Mouse (Mus musculus) MN1 (cell line): ENCODE results near the gene 2810004N23Rik.

Experiments used
- DNase-seq: peaks from one replicate; pipeline ENCODE4 v3.0.0-alpha.2; 2016; ENCODE audit warnings: low spot score

Gene 2810004N23Rik

GRCm38 (mm10) chr8:124862321-124863162 lies at the start of gene 2810004N23Rik, which contains the start of gene Gnpat:
Gene 2810004N23Rik, minus strand, starts transcription at chr8:124863120.
Gene Gnpat, plus strand, starts transcription at chr8:124863033.
- peak; percentile 97 for DNase-seq

DNA sequence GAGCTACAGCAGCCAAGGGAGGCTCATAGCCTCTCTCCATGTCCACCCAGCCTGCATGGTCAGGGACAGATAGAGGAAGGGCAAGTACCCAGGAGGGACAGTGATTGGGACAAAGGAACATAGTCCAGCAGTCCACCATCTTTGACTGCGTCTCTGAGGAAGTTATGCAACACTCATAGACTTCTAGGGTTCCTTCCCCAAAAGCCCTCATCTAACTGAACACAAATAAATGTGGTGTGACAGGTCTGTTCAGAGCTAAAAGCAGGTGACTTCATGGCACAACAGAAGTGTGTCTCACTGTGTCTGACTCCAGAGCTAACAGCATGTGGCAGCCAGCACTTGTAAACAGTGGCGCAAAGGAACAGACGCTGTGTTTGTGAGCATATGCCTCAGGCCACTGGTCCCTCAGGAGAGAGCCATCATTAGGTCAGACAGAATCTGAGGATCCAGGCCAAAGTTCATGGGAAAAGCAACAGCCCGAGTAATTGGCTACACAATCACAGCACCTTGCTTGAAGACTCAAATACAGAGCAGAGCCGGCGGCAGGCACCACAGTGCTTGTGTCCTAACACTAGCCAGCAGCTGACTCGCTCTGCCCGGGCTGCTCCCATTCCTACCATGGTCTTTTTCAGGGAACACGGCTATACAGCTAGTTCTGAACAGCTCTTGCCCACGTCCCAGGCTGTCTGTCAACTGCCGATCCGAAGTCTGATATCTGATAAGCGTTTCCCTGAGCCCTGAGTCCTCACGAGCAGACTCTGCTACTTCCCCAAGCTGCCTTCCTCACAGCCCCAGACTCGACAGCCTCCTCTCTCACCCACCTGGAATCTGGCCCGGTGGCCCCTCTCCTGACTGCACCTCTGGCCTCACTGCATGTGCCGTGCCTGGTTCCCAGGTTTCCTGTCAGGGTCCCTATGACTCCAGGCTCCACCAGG lies 49.3 kb upstream of the 2810004N23Rik start:
- DNase-seq: no peak

DNA sequence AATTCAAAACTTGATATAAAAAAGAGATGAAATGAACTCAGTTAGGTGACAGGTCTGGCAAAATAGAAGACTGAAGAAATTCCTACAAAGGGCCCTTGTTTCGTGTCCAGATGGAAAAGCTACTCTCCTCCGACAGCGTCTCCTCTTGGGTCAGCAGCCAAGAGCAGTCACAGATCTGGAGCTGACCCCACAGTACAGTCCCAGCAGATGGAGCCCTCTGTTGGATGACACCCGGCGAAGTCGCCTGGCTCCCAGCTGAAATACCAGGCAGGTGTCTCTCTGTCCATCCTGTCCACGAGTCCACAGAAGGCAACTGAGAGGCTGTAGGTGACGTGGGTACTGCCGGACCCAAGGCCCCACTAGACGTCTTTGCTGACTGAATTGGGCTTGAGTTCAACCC lies 47.4 kb upstream of the 2810004N23Rik start:
- DNase-seq: no peak

- DNase-seq: no peak
These were observed 47.0 kb upstream of the 2810004N23Rik start for GRCm38 (mm10) chr8:124909936-124910335.

- no peak for DNase-seq
These were observed 42.6 kb upstream of the 2810004N23Rik start for GRCm38 (mm10) chr8:124905482-124905881.

DNA sequence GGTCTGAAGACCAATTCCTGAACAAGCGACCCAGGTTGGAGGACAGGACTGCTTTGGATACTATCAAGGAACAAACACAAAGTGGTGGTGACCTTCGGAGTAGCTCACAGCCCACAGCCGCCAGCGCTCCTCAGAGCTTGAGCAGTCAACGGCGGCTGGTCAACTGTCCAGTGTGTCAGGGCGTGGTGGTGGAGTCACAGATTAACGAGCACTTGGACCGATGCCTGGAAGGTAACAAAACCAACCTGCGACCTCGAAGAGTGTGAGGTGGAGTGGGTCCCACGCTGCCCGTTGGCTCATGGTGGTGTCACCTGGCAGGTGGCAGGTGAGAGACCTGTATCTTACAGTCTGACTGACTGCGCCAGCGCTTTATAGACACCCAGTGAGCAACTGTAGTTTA lies 40.3 kb upstream of the 2810004N23Rik start:
- DNase-seq: no peak

DNA sequence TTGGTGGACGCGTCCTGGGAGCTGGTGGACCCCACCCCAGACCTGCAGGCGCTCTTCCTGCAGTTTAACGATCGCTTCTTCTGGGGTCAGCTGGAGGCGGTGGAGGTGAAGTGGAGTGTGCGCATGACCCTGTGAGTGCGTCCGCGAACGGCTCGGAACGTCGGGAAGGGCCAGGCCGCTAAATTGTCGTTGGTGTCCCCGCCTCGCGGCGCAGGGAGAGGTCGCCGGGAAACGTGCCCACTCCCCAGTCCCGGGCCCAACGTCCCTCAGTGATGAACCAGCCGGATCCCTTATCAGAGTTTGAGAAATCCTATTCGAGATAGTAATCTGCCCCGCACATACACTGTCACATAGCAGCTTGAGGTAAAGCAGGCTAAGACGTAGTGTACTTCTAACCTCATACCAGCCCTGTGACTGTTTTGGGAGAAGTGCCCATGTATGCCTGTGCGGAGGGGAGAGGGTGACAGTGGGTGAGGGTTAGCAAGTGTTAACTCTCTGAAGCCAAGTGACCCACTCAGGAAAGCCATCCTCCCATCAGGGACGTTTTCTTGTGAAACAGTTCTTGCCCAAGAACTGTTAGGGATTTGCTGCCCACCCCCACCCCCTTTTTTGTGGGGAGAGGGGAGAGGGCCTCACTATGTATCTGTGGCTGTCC lies 35.5 kb upstream of the 2810004N23Rik start:
- peak; percentile 58 for DNase-seq

DNA sequence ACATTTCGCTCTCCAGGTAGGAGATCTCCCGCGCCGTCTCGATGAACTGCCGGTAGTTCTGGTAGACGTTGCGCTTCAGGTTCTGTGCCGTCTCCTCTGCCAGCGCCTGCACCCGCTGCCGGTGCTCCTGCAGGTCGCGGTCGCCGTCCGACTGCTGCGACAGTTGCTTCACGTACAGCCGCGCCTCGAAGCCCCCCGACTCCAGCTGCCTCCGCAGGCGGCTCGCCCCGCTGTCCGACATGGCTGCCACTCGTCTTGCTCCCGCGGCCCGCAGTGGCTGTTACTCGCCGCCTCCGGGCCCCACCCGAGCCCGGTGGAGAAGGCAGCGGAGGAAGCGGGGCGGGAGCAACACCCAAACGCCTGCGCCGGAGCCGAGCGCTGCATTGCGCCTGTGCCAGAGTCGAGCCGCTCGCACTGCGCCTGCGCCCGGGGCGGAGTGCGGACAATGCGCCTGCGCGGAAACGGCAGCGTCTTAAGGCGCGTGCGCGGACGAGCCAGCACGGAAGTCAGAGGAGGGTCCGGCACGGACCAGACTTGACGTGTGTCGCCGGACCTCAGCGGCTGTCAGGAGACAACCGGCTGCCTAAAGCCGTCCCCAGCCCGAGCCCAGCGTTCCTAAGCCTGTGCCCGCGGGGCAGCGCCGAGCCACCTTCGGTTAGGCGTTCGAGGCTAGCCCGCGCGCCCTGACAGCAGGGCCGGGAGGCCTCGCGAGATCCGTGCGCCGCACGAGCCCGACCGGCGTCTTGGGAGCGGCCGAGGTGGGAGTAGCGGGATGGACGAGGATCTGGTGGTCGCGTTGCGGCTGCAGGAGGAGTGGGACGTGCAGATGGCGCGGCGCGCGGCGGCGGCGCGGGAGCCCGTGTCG lies 34.7 kb upstream of the 2810004N23Rik start, which contains the start of the genes Exoc8 and Sprtn:
Exoc8 (minus strand) TSS at position 320 of the 865 bp plus-strand sequence.
Sprtn (plus strand) TSS at position 501 of the 865 bp plus-strand sequence.
- peak; percentile 99 for DNase-seq

DNA sequence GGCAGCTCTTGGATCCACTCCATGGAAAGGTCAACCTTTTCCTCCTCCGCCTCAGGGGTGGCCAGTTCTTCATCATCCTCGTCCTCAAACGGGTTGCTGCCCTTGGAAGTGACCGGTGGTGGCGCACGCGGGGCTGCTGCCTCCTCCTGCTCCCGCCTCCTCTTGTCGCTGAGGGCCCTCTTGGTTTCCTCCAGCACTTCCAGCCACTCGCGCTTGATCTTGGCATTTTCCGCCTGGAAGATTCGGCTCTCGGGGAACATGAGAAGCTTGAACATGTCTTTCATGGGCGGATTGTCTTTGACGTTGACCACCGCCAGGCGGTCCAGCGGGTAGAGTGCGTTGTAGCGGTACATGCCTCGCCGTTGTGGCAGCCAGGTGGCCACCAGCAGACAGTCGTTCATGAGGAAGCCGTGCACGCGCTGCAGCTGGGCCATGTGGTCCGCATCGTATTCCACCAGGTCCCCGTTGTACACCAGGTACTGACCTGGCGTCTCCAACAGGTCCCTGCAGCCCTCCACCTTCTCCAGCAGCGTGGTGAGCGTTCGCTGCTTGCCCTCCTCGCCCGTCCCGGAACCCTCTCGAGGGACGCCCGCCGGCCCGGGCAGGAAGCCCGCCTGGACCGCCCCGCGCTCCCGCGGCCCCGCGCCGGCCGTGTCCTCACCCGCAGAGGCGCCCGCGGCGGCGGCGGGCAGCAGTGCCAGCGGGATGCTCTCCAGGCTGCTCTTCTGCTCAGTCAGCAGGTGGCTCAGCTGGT lies 33.9 kb upstream of the 2810004N23Rik start:
- DNase-seq: peak; percentile 88

DNA sequence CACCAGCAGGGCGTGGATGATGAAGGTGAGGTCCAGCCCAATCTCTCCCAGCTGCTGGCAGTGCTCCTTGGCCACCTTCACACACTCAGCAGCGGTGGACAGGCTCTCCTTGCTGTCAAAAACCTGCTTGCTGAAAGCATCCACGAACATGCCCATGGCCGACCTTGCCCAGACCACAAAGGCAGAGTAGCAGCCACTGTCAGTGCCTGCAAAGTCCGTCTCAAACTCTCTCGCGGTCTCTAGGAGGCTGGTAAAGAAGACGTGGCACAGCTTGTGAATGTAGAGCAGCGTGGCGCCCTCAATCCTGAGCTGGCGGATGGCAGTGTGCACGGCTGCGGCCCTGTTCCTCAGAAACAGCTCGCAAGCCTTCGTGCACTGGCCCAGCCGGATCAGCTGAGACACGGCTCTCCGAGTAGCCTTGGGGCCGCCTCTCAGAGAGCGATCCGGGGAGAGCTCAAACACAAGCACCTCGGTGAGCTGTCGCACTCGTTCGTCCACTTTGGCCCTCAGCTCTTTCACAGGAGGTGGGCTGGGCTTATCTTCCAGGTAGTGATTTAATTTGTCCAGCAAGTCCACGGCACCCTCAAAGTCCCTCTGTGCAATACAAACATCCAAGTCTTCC lies 33.2 kb upstream of the 2810004N23Rik start:
- DNase-seq: no peak

GRCm38 (mm10) chr8:124892596-124892995 lies 29.7 kb upstream of the 2810004N23Rik start:
- no peak for DNase-seq

- no peak for DNase-seq
These were observed 25.5 kb upstream of the 2810004N23Rik start for GRCm38 (mm10) chr8:124888385-124888784.

DNA sequence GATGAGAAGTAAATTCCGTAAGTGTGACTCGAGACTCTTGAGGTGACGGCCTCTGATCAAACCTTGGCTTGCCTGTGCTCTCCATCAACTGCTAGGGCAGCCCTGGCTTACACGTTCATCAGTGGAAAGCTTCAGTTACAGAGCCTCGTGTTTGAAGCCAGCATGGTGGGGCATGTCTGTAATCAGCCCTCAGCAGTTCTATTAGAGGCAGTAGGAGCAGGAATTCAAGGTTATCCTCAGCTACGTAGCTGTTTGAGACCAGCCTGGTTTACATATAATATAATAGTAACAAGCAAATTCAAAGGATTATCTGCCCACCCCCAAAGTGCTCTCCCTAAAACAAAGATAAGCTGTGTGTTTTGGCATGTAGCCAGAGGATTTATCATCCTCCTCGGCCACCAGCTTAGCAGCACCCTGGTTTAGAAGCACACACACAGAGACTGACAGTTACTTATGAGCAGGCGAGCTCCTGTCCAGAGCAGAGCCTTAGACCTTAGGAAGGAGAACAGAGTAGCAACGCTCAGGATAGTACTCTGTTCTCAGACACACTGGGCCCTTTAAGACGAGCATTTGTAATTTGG lies 16.1 kb upstream of the 2810004N23Rik start:
- no peak for DNase-seq

DNA sequence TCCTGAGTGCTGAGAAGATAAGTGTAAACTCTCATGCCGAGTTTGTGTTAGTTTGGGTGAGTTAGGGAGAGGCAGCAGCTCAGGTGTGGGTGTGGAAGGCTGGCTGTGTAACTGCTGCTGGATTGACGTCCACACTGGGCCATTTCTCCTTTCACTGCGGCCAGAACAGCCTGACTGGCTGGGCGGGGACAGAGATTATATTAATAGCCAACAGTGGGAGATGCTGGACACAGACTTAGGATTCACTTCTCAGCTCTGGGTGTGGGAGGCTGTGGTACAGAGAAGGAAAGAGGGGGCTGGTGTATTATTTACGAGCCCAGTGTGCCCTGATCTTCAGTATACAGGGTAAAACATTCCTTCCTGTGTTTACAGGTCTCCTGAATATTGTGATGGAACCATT lies 15.2 kb upstream of the 2810004N23Rik start:
- DNase-seq: no peak

DNA sequence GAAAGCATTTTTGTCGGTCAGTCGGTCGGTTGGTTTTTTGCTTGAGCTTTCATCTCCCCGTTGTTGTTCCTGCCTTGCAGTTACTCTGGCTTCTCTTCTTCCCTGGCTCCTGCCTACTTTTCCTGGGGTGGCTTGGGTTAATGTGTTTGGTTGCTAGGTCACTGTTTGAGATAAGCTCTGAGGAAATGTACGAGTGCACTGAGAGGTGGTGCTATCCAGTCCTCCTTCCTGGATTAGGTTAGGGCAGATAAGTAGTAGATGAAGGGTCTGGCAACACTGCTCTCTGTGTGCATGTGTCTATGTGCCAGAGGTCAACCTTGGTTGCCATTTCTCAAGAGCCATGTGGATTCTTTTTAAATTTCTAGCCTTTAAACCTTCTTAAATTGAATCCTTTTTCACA lies 9.8 kb upstream of the 2810004N23Rik start:
- DNase-seq: peak; percentile 46

DNA sequence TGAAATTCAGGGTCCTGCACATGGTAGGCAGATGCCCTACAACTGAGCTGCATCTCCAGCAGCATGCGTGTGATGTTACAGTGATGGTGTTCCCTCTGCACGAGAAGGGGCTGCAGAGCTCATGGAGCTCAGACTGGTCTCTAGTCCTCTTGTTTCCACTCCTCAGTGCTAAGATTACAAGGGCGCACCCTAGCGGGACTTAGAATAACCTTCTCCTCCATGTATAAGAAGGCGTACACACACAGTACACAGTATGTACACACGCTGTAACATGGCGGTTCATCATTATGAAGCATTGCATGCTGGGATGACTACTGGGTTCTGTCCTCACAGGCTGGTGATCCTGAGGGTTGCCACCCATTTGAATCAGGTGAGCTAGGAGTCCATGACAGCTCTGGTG lies 9.2 kb upstream of the 2810004N23Rik start:
- no peak for DNase-seq

GRCm38 (mm10) chr8:124871474-124871873 lies 8.6 kb upstream of the 2810004N23Rik start:
- no peak for DNase-seq

- DNase-seq: no peak
These were observed 6.8 kb upstream of the 2810004N23Rik start for GRCm38 (mm10) chr8:124869708-124870107.

DNA sequence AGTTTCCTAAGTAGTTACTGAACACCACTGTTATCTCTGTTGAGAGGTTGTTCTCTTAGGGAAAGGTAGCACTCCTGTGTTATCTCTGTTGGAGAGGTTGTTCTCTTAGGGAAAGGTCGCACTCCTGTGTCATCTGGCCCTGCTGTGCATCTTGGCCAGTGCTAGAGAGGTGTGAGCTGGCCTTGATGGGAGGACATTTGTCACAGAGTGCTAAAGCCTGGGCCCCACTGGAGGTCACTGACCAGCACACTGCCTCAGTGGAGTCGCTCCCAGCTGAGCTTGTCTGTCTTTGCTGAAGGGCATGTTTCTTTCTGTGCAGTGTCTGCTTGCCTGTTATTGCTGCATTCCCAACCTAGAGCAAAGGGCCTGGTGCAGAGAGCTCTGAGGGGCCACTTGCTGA lies 4.2 kb upstream of the 2810004N23Rik start:
- DNase-seq: no peak
